Mouse (Mus musculus) cortical plate, adult 2 months (tissue): ENCODE data around the gene Cd82.

Experiments used
- CTCF ChIP-seq: fragments of 200-500 bp; IDR thresholded peaks from 2 replicates; pipeline ENCODE4 v1.5.1; 2011; ENCODE audit warnings: mild to moderate bottlenecking, control low read depth, low read length; ENCODE audit not compliant: insufficient read depth; ENCODE audit errors: extremely low read depth
- POLR2A ChIP-seq: fragments of 200-500 bp; IDR thresholded peaks from 2 replicates; pipeline ENCODE4 v1.6.1; 2011; ENCODE audit warnings: mild to moderate bottlenecking, low read length, control low read depth; ENCODE audit not compliant: insufficient read depth; ENCODE audit errors: extremely low read depth

GRCm38 (mm10) chr2:93458332-93459207 lies 4.4 kb downstream of the Cd82 start:
- no peak for TF ChIP-seq CTCF
- TF ChIP-seq POLR2A, result no peak
